ENCODE assay signal across 8 mouse cellular contexts in genomic region chr10:61714771-61715461, GRCm38 (mm10). TPM values are rescaled to one million over a fixed set of nuclear protein-coding genes. Genes with fewer than 3 reads are reported as not detected.
DNase-seq lines count a peak whose midpoint lies in the region; ATAC-seq and TF ChIP-seq lines count a peak whose summit lies in the region.

Gene Aifm2, plus strand, starts transcription at chr10:61715263.

- DNase-seq in CD4-positive helper T cell, adult 2 months (ENCODE audit: low read depth, low spot score): peak; percentile 49
- DNase-seq in adrenal gland, adult 8-10 months: peak; percentile 79
- DNase-seq in embryonic facial prominence, embryonic 14.5 days (ENCODE audit: low spot score): peak; percentile 90
- DNase-seq in kidney, postnatal 10 days: peak; percentile 84
- DNase-seq in right cerebral cortex, adult 2 months (ENCODE audit: low spot score in 2 of 2): no peak

- no peaks in the 10 kb centered on the region for H3K9me3 ChIP-seq in embryonic facial prominence, embryonic 14.5 days (ENCODE audit: control insufficient read depth, low read length)
- H3K9me3 ChIP-seq in heart, embryonic 13.5 days: no peaks in the 10 kb centered on the region

- 17% methylated on average over 26 of the region's 36 CpGs for WGBS in embryonic facial prominence, embryonic 14.5 days
- 13% methylated on average over 33 of the region's 36 CpGs for WGBS in heart, embryonic 13.5 days
- WGBS in small intestine, adult 2 months: 7% methylated on average over 34 of the region's 36 CpGs

- H3K4me3 ChIP-seq in embryonic facial prominence, embryonic 14.5 days (ENCODE audit: low read depth, low read length): peak within 1 kb of the TSS; percentile 59
- H3K4me3 ChIP-seq in heart, embryonic 13.5 days: peak within 1 kb of the TSS; percentile 73
- peak within 1 kb of the TSS; percentile 85 for H3K4me3 ChIP-seq in small intestine, adult 2 months (ENCODE audit: low read depth, low read length)

- peaks cover 6% of the 10 kb centered on the region for H3K4me1 ChIP-seq in embryonic facial prominence, embryonic 14.5 days (ENCODE audit: control insufficient read depth, insufficient read depth, low read length)
- H3K4me1 ChIP-seq in heart, embryonic 13.5 days: peaks cover 16% of the 10 kb centered on the region
- H3K4me1 ChIP-seq in small intestine, adult 2 months (ENCODE audit: control insufficient read depth, insufficient read depth, insufficient read length, low read length): peaks cover 10% of the 10 kb centered on the region

- TF ChIP-seq POLR2A in small intestine, adult 2 months (IDR thresholded peaks at IDR 0.05; ENCODE audit: low read depth, low read length): no peak

- peak; percentile 91 for ATAC-seq in embryonic facial prominence, embryonic 14.5 days (ENCODE audit: low read depth)
- peak; percentile 81 for ATAC-seq in heart, embryonic 13.5 days (ENCODE audit: extremely low read depth, insufficient number of reproducible peaks, low FRiP score, low TSS enrichment)
- ATAC-seq in megakaryocyte, adult 5-6 weeks (ENCODE audit: poor library complexity, severe bottlenecking): peak; percentile 88

- peak within 1 kb of the TSS; percentile 66 for H3K9ac ChIP-seq in embryonic facial prominence, embryonic 14.5 days (ENCODE audit: low read depth, low read length)
- peak within 1 kb of the TSS; percentile 86 for H3K9ac ChIP-seq in heart, embryonic 13.5 days

- H3K4me2 ChIP-seq in embryonic facial prominence, embryonic 14.5 days (ENCODE audit: low read depth, low read length): peak within 1 kb of the TSS; percentile 92
- H3K4me2 ChIP-seq in heart, embryonic 13.5 days: peak within 1 kb of the TSS; percentile 91

- H3K27ac ChIP-seq in embryonic facial prominence, embryonic 14.5 days (replicated peaks; ENCODE audit: low read depth, low read length): no peak within 1 kb of the TSS
- peak within 1 kb of the TSS; percentile 56 for H3K27ac ChIP-seq in heart, embryonic 13.5 days (replicated peaks)
- H3K27ac ChIP-seq in small intestine, adult 2 months (ENCODE audit: insufficient read depth, low read depth, low read length): peak within 1 kb of the TSS; percentile 39

- H3K36me3 ChIP-seq in embryonic facial prominence, embryonic 14.5 days (ENCODE audit: control insufficient read depth, insufficient read depth, low read length): no peaks in the 10 kb centered on the region
- no peaks in the 10 kb centered on the region for H3K36me3 ChIP-seq in heart, embryonic 13.5 days
- no peaks in the 10 kb centered on the region for H3K36me3 ChIP-seq in small intestine, adult 2 months (ENCODE audit: control insufficient read depth, insufficient read depth, low read length)

- TF ChIP-seq CTCF in small intestine, adult 2 months (IDR thresholded peaks at IDR 0.05; ENCODE audit: extremely low read depth, insufficient read length, insufficient replicate concordance, low read depth, low read length): no peak

- H3K27me3 ChIP-seq in embryonic facial prominence, embryonic 14.5 days (replicated peaks; ENCODE audit: control insufficient read depth, insufficient read depth, low read length): no peaks in the 10 kb centered on the region
- H3K27me3 ChIP-seq in heart, embryonic 13.5 days (replicated peaks): peaks cover 7% of the 10 kb centered on the region; the same call in 1 of the 2 replicates
- H3K27me3 ChIP-seq in small intestine, adult 2 months (ENCODE audit: control insufficient read depth, insufficient read depth, low read length): no peaks in the 10 kb centered on the region

RNA-seq across cellular contexts. Expression of gene Aifm2, which starts in this region (rescaled TPM):
- 100 to 1,000 TPM; 185 to 376 (median 281) TPM for total RNA-seq in adrenal gland, adult 8-10 months (2022)
- 13.0 and 13.8 TPM in 2 replicates for polyA plus RNA-seq in embryonic facial prominence, embryonic 14.5 days (2014; fragmentation: Nextera tagmentation; extraction: Ambion mirVana)
- polyA plus RNA-seq in heart, embryonic 13.5 days (2015; fragmentation: Nextera tagmentation; extraction: Ambion mirVana): 20.6 and 23.2 TPM in 2 replicates
- 3.9 and 5.9 TPM in 2 replicates for total RNA-seq in megakaryocyte, adult 5-6 weeks (2015)
- 15.7 and 19.1 TPM in 2 replicates for total RNA-seq in megakaryocyte, adult 5-6 weeks (2017)
- 4.9 and 6.7 TPM in 2 replicates for polyA plus RNA-seq in small intestine, adult 2 months (2012; rRNA removed)

Comparison
In these comparisons a context has a peak if more than half of its experiments do, and no peak if none do; other contexts are left out.
1. RNA of gene Aifm2 (total RNA-seq): 185 to 376 TPM in adrenal gland, adult 8-10 months; 3.9 to 19.1 TPM in megakaryocyte, adult 5-6 weeks; every median in the first group is over 4 times any median in the second.
2. DNase-seq: peak in CD4-positive helper T cell, adult 2 months (single experiment), adrenal gland, adult 8-10 months (single experiment), embryonic facial prominence, embryonic 14.5 days (single experiment) and kidney, postnatal 10 days (single experiment); none in right cerebral cortex, adult 2 months (0 of 2).
3. Peak in every context shown above with its lines, with median percentiles within 50 percentile points of each other: ATAC-seq and H3K4me3 ChIP-seq.